Mouse (Mus musculus) embryonic facial prominence, embryonic 13.5 days (tissue): ENCODE results near the gene Dusp15. TPM values are rescaled to one million over a fixed set of nuclear protein-coding genes. Genes with fewer than 3 reads are reported as not detected.

Experiments
- ATAC-seq: fragments of 200-750 bp; cut with Nextera tagmentation; 2 replicates; pipeline ENCODE4 v1.8.0; 2017; ENCODE audit warnings: low read depth; ENCODE audit not compliant: insufficient number of reproducible peaks, insufficient read depth, low FRiP score, low TSS enrichment
- H3K27ac ChIP-seq: fragments of 300-500 bp; sonication (generic); 2 replicates; pipeline ENCODE4 v1.5.1; 2015; ENCODE audit warnings: moderate library complexity, mild to moderate bottlenecking, inconsistent platforms
- H3K27me3 ChIP-seq: fragments of 300-500 bp; sonication (generic); 2 replicates; pipeline ENCODE4 v1.6.1; 2015; ENCODE audit warnings: mild to moderate bottlenecking, inconsistent platforms
- H3K36me3 ChIP-seq: fragments of 300-500 bp; sonication (generic); 2 replicates; pipeline ENCODE4 v1.6.1; 2015; ENCODE audit warnings: mild to moderate bottlenecking, inconsistent platforms
- H3K4me1 ChIP-seq: fragments of 300-500 bp; sonication (generic); 2 replicates; pipeline ENCODE4 v1.6.1; 2015; ENCODE audit warnings: inconsistent platforms
- H3K4me2 ChIP-seq: fragments of 300-500 bp; sonication (generic); 2 replicates; pipeline ENCODE4 v1.6.1; 2015; ENCODE audit warnings: moderate library complexity, mild to moderate bottlenecking, inconsistent platforms
- H3K4me3 ChIP-seq: fragments of 300-500 bp; sonication (generic); 2 replicates; pipeline ENCODE4 v1.5.1; 2015; ENCODE audit warnings: mild to moderate bottlenecking, inconsistent platforms
- H3K9ac ChIP-seq: fragments of 300-500 bp; sonication (generic); 2 replicates; pipeline ENCODE4 v1.6.1; 2015; ENCODE audit warnings: mild to moderate bottlenecking, inconsistent platforms
- H3K9me3 ChIP-seq: fragments of 300-500 bp; sonication (generic); 2 replicates; pipeline ENCODE4 v1.6.1; 2016; ENCODE audit warnings: inconsistent platforms
- WGBS: fragments of 180-500 bp; shearing (Covaris S2); methylation state at CpG from one replicate; pipeline ENCODE4 v1.1.7; 2015; ENCODE audit warnings: mixed read lengths; 5-methylcytosine and 5-hydroxymethylcytosine counted together
- polyA plus RNA-seq: library from polyadenylated mRNA; unstranded; fragments of >200 nt; fragmentation: Nextera tagmentation; extraction: Ambion mirVana; gene quantifications from 2 replicates; pipeline ENCODE4 v1.2.1, GENCODE M21; 2015

Dusp15 gene
- polyA plus RNA-seq, 1 experiment from 2014 or later = 0.39 TPM

DNA sequence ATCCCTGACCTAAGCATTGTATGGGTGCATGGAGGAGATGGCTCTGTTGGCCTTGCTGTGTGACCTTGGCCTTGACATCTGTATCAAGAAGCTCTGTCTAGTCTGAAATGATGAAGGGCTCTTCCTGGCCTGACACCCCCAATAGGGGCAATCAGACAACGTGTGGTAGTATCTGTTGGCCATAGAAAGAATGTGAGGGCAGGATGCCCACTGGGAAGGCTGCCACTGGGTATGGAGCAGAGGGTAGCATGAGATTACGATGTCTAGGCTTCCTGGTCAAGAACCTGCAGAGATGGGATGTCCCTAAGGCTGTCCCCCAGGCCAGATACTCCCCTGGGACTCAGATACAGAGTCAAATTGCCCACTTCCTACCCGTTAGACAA, 22.5 kb downstream of the Dusp15 start:
- Histone ChIP-seq H3K9ac (no peak overlapping the region), H3K27ac (no peak overlapping the region), H3K9me3 (no peaks in the 10 kb centered on the region), H3K4me1 (peaks cover 28% of the 10 kb centered on the region), H3K27me3 (peaks cover 16% of the 10 kb centered on the region), H3K4me3 (no peak overlapping the region), H3K36me3 (no peaks in the 10 kb centered on the region), H3K4me2 (no peak overlapping the region)
- WGBS = 77% methylated on average over 3 of the region's 3 CpGs
- ATAC-seq = no peak

- H3K9me3 ChIP-seq = no peaks in the 10 kb centered on the region
- H3K27ac ChIP-seq = no peak overlapping the region
- no peak overlapping the region for H3K4me3 ChIP-seq
- H3K27me3 ChIP-seq = peaks cover 12% of the 10 kb centered on the region; the same call in 1 of the 2 replicates
- no peaks in the 10 kb centered on the region for H3K36me3 ChIP-seq
- no peak for ATAC-seq
- H3K9ac ChIP-seq = no peak overlapping the region
- no peak overlapping the region for H3K4me2 ChIP-seq
- 40% methylated on average over 14 of the region's 14 CpGs for WGBS
- peaks cover 28% of the 10 kb centered on the region for H3K4me1 ChIP-seq
These were observed 23.1 kb downstream of the Dusp15 start for GRCm38 (mm10) chr2:152928219-152928987.

DNA sequence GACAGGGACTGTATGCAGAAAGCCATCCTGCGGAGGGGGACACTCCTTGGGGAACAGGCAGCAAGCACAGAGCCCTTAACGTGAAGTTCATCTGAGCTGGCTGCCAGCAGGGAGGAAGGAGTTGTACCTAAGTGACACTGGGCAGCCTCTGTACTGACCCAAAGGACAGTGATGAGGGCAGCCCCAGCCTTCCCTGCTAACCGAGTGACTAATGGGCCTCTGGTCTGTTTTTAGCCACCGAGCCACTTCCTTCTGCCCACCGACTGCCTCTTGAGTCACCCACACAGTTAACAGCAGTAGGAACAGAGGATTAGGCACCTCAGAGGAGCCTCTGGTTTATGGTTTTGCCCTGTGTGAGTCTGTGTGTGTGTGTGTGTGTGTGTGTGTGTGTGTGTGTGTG, 24.1 kb downstream of the Dusp15 start:
- Histone ChIP-seq H3K4me1 (peaks cover 28% of the 10 kb centered on the region), H3K27me3 (peaks cover 5% of the 10 kb centered on the region; the same call in 1 of the 2 replicates), H3K4me3 (no peak overlapping the region), H3K4me2 (no peak overlapping the region), H3K9ac (no peak overlapping the region), H3K9me3 (no peaks in the 10 kb centered on the region), H3K36me3 (no peaks in the 10 kb centered on the region), H3K27ac (no peak overlapping the region)
- no peak for ATAC-seq
- 48% methylated on average over 5 of the region's 5 CpGs for WGBS

- H3K27ac ChIP-seq = no peak overlapping the region
These were observed 24.6 kb downstream of the Dusp15 start for GRCm38 (mm10) chr2:152926896-152927295.

GRCm38 (mm10) chr2:152925189-152925872, 26.2 kb downstream of the Dusp15 start:
- Histone ChIP-seq H3K4me2 (no peak overlapping the region), H3K4me1 (peaks cover 25% of the 10 kb centered on the region), H3K27me3 (no peaks in the 10 kb centered on the region), H3K9ac (0 out of 2 replicates have a peak overlapping the region, but pooled peaks have one; percentile 36), H3K4me3 (no peak overlapping the region), H3K36me3 (no peaks in the 10 kb centered on the region), H3K27ac (no peak overlapping the region), H3K9me3 (no peaks in the 10 kb centered on the region)
- 34% methylated on average over 11 of the region's 11 CpGs for WGBS
- no peak for ATAC-seq

More at GRCm38 (mm10) chr2:152926896-152927295, 24.6 kb downstream of the Dusp15 start:
- no peak for ATAC-seq
- Histone ChIP-seq H3K36me3 (no peaks in the 10 kb centered on the region), H3K4me1 (peaks cover 28% of the 10 kb centered on the region), H3K4me3 (no peak overlapping the region), H3K4me2 (no peak overlapping the region), H3K9ac (0 out of 2 replicates have a peak overlapping the region, but pooled peaks have one; percentile 32), H3K27me3 (0 out of 2 replicates have a peak, but pooled peaks cover under 1% of the 10 kb centered on the region), H3K9me3 (no peaks in the 10 kb centered on the region)
- WGBS = 42% methylated on average over 9 of the region's 9 CpGs

DNA sequence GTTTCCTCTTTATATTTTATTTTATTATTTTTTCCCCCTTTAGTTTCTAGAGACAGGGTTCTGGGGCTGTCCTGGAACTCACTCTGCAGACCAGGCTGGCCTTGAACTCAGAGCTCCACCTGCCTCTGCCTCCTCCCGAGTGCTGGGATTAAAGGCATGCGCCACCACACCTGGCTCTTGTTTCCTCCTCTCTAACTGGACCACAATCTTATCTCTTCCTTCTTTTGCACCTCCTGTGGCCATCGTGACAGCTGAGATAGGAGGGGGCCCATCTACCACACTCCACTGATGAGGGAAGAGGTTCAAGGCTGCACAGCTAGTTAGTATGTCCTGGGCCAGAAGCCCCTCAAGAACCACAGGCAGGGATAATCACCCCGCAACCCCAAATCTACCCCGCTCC, 27.0 kb downstream of the Dusp15 start:
- ATAC-seq = no peak
- Histone ChIP-seq H3K9ac (no peak overlapping the region), H3K4me3 (no peak overlapping the region), H3K27ac (no peak overlapping the region), H3K36me3 (no peaks in the 10 kb centered on the region), H3K4me2 (no peak overlapping the region), H3K27me3 (no peaks in the 10 kb centered on the region), H3K4me1 (peaks cover 25% of the 10 kb centered on the region), H3K9me3 (no peaks in the 10 kb centered on the region)
- WGBS = 81% methylated on average over 5 of the region's 5 CpGs

DNA sequence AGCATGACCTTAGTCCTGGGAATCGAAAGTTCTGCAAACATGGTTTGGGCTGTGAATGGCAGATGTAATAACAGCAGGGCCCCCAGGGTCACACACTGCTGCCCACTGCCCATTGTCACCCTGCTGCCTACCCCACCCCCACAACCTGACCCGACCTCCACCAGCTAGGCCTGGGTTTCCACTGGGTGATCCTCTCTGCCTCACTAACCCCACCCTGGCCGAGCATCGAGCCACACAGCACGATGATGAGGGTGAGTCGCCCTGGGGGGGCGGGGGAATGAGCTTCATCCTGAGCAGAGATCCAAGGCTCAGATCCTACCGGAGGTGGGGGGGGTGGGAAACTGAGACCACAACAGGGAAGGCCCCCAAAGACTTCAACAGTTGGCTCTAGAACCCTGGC, 27.4 kb downstream of the Dusp15 start:
- Histone ChIP-seq H3K27ac (no peak overlapping the region), H3K9ac (no peak overlapping the region), H3K27me3 (no peaks in the 10 kb centered on the region; the same call in 1 of the 2 replicates), H3K4me2 (no peak overlapping the region), H3K36me3 (no peaks in the 10 kb centered on the region), H3K4me1 (peaks cover 25% of the 10 kb centered on the region), H3K4me3 (no peak overlapping the region), H3K9me3 (no peaks in the 10 kb centered on the region)
- ATAC-seq = no peak
- WGBS = 53% methylated on average over 8 of the region's 8 CpGs

GRCm38 (mm10) chr2:152923621-152924020, 27.9 kb downstream of the Dusp15 start:
- no peak overlapping the region for H3K4me3 ChIP-seq
- no peaks in the 10 kb centered on the region for H3K36me3 ChIP-seq
- H3K9ac ChIP-seq = no peak overlapping the region
- 80% methylated on average over 3 of the region's 3 CpGs for WGBS
- no peaks in the 10 kb centered on the region; the same call in 1 of the 2 replicates for H3K27me3 ChIP-seq
- no peak for ATAC-seq
- H3K9me3 ChIP-seq = no peaks in the 10 kb centered on the region
- H3K4me1 ChIP-seq = peaks cover 25% of the 10 kb centered on the region
- no peak overlapping the region for H3K27ac ChIP-seq
- H3K4me2 ChIP-seq = no peak overlapping the region

- H3K27ac ChIP-seq = no peak overlapping the region
- peaks cover 20% of the 10 kb centered on the region for H3K4me1 ChIP-seq
- peak overlapping the region; percentile 32 for H3K9ac ChIP-seq
- H3K9me3 ChIP-seq = no peaks in the 10 kb centered on the region
- H3K27me3 ChIP-seq = peaks cover 2% of the 10 kb centered on the region; the same call in 1 of the 2 replicates
- ATAC-seq = no peak
- H3K36me3 ChIP-seq = no peaks in the 10 kb centered on the region
- H3K4me2 ChIP-seq = no peak overlapping the region
- H3K4me3 ChIP-seq = no peak overlapping the region
- WGBS = 14% methylated on average over 7 of the region's 7 CpGs
These were observed 29.1 kb downstream of the Dusp15 start for GRCm38 (mm10) chr2:152922376-152922775.

GRCm38 (mm10) chr2:152917671-152918070, 33.8 kb downstream of the Dusp15 start:
- no peaks in the 10 kb centered on the region for H3K9me3 ChIP-seq
- no peak overlapping the region for H3K9ac ChIP-seq
- no peak overlapping the region for H3K4me3 ChIP-seq
- peaks cover 3% of the 10 kb centered on the region; the same call in 1 of the 2 replicates for H3K4me1 ChIP-seq
- H3K36me3 ChIP-seq = no peaks in the 10 kb centered on the region
- no peak overlapping the region for H3K4me2 ChIP-seq
- H3K27ac ChIP-seq = no peak overlapping the region
- peaks cover 26% of the 10 kb centered on the region for H3K27me3 ChIP-seq
- ATAC-seq = no peak
- 57% methylated on average over 9 of the region's 9 CpGs for WGBS

DNA sequence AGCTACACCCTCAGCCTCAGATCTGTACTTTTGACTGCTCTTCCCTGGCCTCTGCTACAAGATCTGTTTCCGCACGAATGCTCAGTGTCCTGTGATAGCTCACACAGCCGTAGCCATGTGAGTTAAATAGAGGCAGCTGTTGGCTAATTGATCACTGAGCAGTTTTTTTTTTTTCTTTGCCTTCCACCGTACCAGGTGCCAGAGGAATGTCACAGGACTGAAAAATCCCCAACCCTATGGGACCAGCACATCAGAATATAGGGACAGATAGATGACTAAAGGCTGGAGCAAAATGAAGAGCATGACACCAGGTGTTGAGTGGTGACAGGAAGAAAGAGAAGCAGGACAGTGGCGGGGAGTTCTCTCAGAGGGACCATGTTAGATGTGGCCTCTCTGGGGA, 35.4 kb downstream of the Dusp15 start:
- ATAC-seq = no peak
- H3K27ac ChIP-seq = no peak overlapping the region
- 39% methylated on average over 5 of the region's 5 CpGs for WGBS
- H3K4me1 ChIP-seq = peaks cover 3% of the 10 kb centered on the region; the same call in 1 of the 2 replicates
- H3K9ac ChIP-seq = no peak overlapping the region
- no peaks in the 10 kb centered on the region for H3K36me3 ChIP-seq
- no peak overlapping the region for H3K4me2 ChIP-seq
- H3K27me3 ChIP-seq = peaks cover 42% of the 10 kb centered on the region
- H3K9me3 ChIP-seq = no peaks in the 10 kb centered on the region
- no peak overlapping the region for H3K4me3 ChIP-seq

DNA sequence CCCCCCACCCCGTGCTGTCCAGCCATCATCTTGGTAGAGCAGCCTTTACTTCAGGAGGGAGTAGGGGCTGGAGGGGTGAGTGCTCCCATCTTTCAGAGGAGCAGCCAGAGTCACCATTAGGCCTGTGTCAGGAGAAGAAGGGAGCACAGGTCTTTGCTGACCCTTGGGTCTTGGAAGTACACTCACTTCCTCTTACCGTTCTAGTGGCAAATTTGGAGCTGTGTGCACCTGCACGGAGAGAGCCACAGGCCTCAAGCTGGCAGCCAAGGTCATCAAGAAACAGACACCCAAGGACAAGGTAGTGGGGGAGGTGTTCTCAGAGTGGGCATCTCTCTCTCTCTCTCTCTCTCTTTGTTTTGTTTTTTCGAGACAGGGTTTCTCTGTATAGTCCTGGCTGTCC, 36.0 kb downstream of the Dusp15 start:
- no peak for ATAC-seq
- Histone ChIP-seq H3K4me1 (peaks cover 3% of the 10 kb centered on the region; the same call in 1 of the 2 replicates), H3K9ac (no peak overlapping the region), H3K27ac (no peak overlapping the region), H3K36me3 (no peaks in the 10 kb centered on the region), H3K4me2 (no peak overlapping the region), H3K27me3 (peaks cover 48% of the 10 kb centered on the region), H3K9me3 (no peaks in the 10 kb centered on the region), H3K4me3 (no peak overlapping the region)
- WGBS = 69% methylated on average over 4 of the region's 4 CpGs
